Mouse (Mus musculus): Measurements from ENCODE around the gene Six5.

GRCm38 (mm10) chr7:19052345-19053135 is 41.9 kb upstream of the Six5 start:
- TF ChIP-seq GATA1 (IDR thresholded peaks at IDR 0.05; ENCODE audit: low read length), result no peak
- no peak for TF ChIP-seq TAL1 (IDR thresholded peaks at IDR 0.05; ENCODE audit: low read length)
